Mouse (Mus musculus) neural tube, embryonic 12.5 days (tissue): ENCODE data around the gene Ampd3. TPM values are rescaled to one million over a fixed set of nuclear protein-coding genes. Genes with fewer than 3 reads are reported as not detected.

ENCODE experiments used
- ATAC-seq: fragments of 200-750 bp; cut with Nextera tagmentation; 2 replicates; pipeline ENCODE4 v1.8.0; 2017; ENCODE audit warnings: low read depth, mild to moderate bottlenecking, moderate TSS enrichment, moderate library complexity; ENCODE audit not compliant: low FRiP score
- H3K27ac ChIP-seq: fragments of 300-500 bp; sonication (generic); 2 replicates; pipeline ENCODE4 v1.5.1; 2016
- H3K27me3 ChIP-seq: fragments of 300-500 bp; sonication (generic); replicated peaks from 2 replicates; pipeline ENCODE4 v1.6.1; 2016; ENCODE audit warnings: mild to moderate bottlenecking
- H3K36me3 ChIP-seq: fragments of 300-500 bp; sonication (generic); 2 replicates; pipeline ENCODE4 v1.6.1; 2016; ENCODE audit warnings: mild to moderate bottlenecking
- H3K4me1 ChIP-seq: fragments of 300-500 bp; sonication (generic); 2 replicates; pipeline ENCODE4 v1.6.1; 2016
- H3K4me2 ChIP-seq: fragments of 300-500 bp; sonication (generic); replicated peaks from 2 replicates; pipeline ENCODE4 v1.6.1; 2016; ENCODE audit warnings: mild to moderate bottlenecking
- H3K4me3 ChIP-seq: fragments of 300-500 bp; sonication (generic); 2 replicates; pipeline ENCODE4 v1.5.1; 2016
- H3K9ac ChIP-seq: fragments of 300-500 bp; sonication (generic); 2 replicates; pipeline ENCODE4 v1.6.1; 2016; ENCODE audit warnings: mild to moderate bottlenecking
- H3K9me3 ChIP-seq: fragments of 300-500 bp; sonication (generic); 2 replicates; pipeline ENCODE4 v1.6.1; 2016; ENCODE audit warnings: mild to moderate bottlenecking
- WGBS: fragments of 180-500 bp; shearing (Covaris S2); methylation state at CpG from one replicate; pipeline ENCODE4 v1.1.7; 2016; 5-methylcytosine and 5-hydroxymethylcytosine counted together
- polyA plus RNA-seq: library from polyadenylated mRNA; unstranded; fragments of >200 nt; fragmentation: Nextera tagmentation; extraction: Ambion mirVana; gene quantifications from 2 replicates; pipeline ENCODE4 v1.2.1, GENCODE M21; 2016

Gene Ampd3
- polyA plus RNA-seq, 1 experiment from 2014 or later: 3.1 TPM

DNA sequence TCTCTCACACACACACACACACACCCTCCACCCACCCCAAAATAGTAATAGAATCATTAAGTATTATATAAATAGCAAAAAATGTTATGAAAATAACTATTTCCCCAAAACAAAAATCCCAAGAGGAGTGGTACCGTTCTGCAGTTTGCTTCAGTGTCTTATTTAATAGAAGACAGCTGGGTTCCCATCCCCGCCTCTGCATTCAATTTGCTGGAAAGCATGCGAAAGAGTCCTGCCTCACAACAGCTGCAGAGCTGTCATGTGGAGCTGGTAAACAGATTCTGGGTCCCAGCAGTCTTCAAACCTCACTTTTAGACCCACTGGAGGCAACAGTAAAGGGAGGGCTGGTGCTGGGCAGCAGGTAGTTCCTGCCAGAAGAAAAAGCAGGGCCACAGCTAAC is 41.0 kb downstream of the Ampd3 start:
- 69% methylated on average over 3 of the region's 3 CpGs for WGBS

DNA sequence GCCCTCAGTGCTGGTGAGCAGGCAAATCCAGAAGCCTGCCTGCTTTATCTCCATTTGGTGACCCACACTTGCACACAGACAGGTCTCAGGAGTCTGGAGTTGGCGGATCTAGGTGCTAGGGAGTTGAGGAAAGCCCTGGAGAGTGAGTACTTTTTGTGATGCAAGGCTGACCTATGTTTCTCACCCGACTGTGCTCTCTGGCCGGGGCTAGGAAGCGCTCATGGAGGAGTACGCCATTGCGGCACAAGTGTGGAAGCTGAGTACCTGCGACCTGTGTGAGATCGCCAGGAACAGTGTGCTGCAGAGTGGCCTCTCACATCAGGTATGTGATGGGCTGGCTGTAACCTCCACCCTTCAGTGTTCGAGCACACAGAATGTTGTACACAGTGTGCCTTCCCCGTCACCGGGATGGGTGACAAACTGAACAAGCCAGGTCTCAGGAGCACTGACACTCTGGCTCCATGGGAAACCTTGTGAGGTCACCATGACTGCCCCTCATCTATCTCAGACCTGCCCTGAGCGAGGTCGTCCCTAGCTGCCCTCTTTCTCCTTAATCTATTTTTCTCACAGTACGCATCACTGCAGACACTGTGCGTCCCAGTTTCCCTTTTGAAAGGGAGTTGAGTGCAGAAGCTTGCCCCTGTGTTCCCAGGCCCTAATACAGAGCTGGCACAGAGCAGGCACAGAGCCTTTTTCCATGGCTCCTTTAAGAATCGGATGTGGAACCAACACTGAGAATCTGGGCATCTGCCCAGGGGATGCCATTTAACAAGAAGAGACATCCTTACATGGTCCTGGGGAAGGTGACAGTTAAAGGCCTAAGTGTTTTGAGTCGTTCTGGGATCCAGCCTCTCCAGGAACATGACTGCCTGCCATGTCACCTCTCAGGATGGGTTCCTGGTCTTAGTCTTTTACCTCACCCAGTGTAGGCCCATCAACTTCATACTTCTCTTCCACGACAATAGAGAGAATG is 41.9 kb downstream of the Ampd3 start:
- 85% methylated on average over 18 of the region's 18 CpGs for WGBS

More for the DNA sequence above, 41.0 kb downstream of the Ampd3 start:
- ATAC-seq: no peak
- no peaks in the 10 kb centered on the region for H3K27me3 ChIP-seq
- no peak overlapping the region for H3K27ac ChIP-seq
- no peak overlapping the region for H3K4me3 ChIP-seq
- H3K4me1 ChIP-seq: no peaks in the 10 kb centered on the region
- no peaks in the 10 kb centered on the region for H3K9me3 ChIP-seq
- H3K36me3 ChIP-seq: no peaks in the 10 kb centered on the region
- H3K4me2 ChIP-seq: no peak overlapping the region
- no peak overlapping the region for H3K9ac ChIP-seq

DNA sequence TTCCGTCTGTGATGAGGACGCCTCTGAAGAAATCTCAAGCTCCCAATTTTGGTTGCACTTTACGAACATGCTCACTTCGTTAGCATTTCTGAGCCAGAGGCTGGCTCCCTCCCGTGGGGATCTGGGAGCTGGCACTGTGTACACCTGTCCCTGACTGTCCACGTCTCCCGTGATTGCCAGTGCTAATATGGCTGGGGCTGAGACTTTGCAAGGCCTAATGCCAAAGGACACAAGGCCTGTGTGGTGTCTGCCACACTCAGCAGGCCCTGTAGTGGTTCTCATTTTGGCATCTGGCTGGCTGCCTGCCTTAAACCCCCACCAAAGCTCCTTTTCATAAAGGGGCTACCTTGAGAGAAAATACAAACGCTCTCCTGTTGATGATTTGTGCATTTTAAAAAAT is 43.0 kb downstream of the Ampd3 start:
- no peak overlapping the region for H3K4me3 ChIP-seq
- no peaks in the 10 kb centered on the region for H3K36me3 ChIP-seq
- no peak for ATAC-seq
- WGBS: 88% methylated on average over 8 of the region's 8 CpGs
- H3K27me3 ChIP-seq: no peaks in the 10 kb centered on the region
- no peaks in the 10 kb centered on the region for H3K9me3 ChIP-seq
- H3K4me1 ChIP-seq: no peaks in the 10 kb centered on the region
- H3K4me2 ChIP-seq: no peak overlapping the region
- no peak overlapping the region for H3K27ac ChIP-seq
- H3K9ac ChIP-seq: no peak overlapping the region

More for the DNA sequence above, 41.9 kb downstream of the Ampd3 start:
- Histone ChIP-seq H3K4me1 (no peaks in the 10 kb centered on the region), H3K4me3 (no peak overlapping the region), H3K9ac (no peak overlapping the region), H3K27ac (no peak overlapping the region), H3K9me3 (no peaks in the 10 kb centered on the region), H3K4me2 (no peak overlapping the region), H3K27me3 (no peaks in the 10 kb centered on the region), H3K36me3 (no peaks in the 10 kb centered on the region)
- ATAC-seq: no peak

DNA sequence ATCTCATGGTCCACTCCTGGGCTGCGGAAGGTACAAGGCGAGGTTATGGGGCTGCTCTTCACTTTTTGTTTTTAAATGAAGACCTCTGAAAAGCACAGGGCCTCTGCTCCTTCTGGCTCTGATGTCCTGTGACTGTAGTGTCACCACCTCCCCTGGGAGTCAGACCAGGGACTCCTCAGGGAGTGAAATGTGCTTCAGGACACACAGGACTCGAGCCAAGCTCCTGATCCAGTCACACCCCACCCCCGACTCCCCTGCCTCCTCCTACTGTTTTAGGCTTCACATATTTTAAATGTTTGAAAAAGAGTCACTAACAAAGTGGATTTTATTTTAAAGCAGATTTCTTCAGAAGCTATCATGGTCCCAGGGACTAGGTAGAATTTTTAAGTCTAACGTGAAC is 43.5 kb downstream of the Ampd3 start:
- 86% methylated on average over 5 of the region's 5 CpGs for WGBS
- ATAC-seq: no peak
- H3K27me3 ChIP-seq: no peaks in the 10 kb centered on the region
- no peaks in the 10 kb centered on the region for H3K36me3 ChIP-seq
- no peak overlapping the region for H3K9ac ChIP-seq
- H3K9me3 ChIP-seq: no peaks in the 10 kb centered on the region
- H3K4me1 ChIP-seq: no peaks in the 10 kb centered on the region
- H3K4me3 ChIP-seq: no peak overlapping the region
- no peak overlapping the region for H3K4me2 ChIP-seq
- no peak overlapping the region for H3K27ac ChIP-seq

DNA sequence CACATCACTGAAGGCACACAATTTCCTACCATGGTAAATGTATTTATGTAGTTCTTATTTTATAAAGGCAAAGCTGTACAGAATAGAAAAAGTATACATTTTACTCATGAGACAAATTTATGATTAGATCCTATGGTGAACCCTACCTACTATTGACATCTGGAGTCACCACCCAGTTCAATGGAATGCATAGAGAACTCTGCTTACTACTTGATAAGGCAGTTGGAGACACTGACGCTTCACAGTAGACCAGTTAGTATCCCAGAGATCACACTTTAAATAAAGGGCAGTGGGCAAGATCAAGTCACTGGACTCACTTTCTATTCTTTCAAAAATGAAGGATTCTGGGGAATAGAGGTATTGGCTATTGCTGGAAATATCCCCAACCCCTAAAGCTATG is 46.0 kb downstream of the Ampd3 start:
- Histone ChIP-seq H3K36me3 (no peaks in the 10 kb centered on the region), H3K9ac (no peak overlapping the region), H3K9me3 (no peaks in the 10 kb centered on the region), H3K4me2 (no peak overlapping the region), H3K27ac (no peak overlapping the region), H3K4me3 (no peak overlapping the region), H3K27me3 (no peaks in the 10 kb centered on the region), H3K4me1 (no peaks in the 10 kb centered on the region)
- no peak for ATAC-seq
- WGBS: 78% methylated on average over 1 of the region's 1 CpGs

DNA sequence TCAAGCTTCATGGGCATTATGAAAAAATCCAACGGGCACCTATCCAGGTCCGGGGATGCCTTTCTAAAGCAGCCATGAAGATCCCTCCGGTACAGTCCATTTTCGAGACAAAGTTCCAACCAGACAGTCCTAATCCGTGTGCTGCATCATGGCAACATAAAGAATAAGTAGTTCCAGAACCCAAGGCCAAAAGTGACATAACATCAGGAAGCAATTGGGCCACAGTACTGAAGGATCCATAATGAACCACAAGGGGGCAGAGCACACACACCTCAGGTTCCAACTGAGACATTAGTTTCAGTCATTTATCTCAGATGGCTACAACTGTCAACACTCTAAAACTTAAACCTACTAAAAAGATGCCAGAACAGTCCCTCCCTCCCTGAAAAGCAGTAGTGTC is 48.0 kb downstream of the Ampd3 start:
- Histone ChIP-seq H3K27me3 (no peaks in the 10 kb centered on the region), H3K4me2 (no peak overlapping the region), H3K9ac (no peak overlapping the region), H3K4me1 (peaks cover 2% of the 10 kb centered on the region; the same call in 1 of the 2 replicates), H3K4me3 (no peak overlapping the region), H3K27ac (no peak overlapping the region), H3K36me3 (no peaks in the 10 kb centered on the region), H3K9me3 (no peaks in the 10 kb centered on the region)
- 77% methylated on average over 5 of the region's 5 CpGs for WGBS
- ATAC-seq: no peak

DNA sequence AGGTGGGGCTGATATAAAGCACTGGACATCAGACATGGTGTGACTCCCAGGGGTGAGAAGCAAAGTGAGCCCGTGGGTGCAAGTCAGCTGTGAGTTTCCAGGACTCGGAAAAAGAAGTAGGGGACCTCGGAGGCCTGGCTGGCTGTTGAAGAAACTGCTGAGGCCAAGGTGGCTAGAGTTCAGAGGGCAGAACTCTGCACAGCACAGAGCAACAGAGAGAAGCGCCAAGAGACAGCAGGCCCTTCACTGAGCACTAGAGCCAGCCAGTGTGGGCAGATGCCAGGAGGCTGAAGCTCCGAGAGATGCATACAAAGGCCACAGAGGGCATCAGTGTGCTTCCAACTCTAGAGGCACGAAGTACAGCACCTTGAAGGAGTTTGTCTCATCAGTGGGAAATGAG is 50.2 kb downstream of the Ampd3 start:
- Histone ChIP-seq H3K9ac (no peak overlapping the region), H3K9me3 (no peaks in the 10 kb centered on the region), H3K36me3 (peaks cover 2% of the 10 kb centered on the region; the same call in 1 of the 2 replicates), H3K27me3 (no peaks in the 10 kb centered on the region), H3K4me2 (no peak overlapping the region), H3K4me1 (peaks cover 5% of the 10 kb centered on the region; the same call in 1 of the 2 replicates), H3K4me3 (no peak overlapping the region), H3K27ac (no peak overlapping the region)
- 84% methylated on average over 6 of the region's 6 CpGs for WGBS
- ATAC-seq: no peak

DNA sequence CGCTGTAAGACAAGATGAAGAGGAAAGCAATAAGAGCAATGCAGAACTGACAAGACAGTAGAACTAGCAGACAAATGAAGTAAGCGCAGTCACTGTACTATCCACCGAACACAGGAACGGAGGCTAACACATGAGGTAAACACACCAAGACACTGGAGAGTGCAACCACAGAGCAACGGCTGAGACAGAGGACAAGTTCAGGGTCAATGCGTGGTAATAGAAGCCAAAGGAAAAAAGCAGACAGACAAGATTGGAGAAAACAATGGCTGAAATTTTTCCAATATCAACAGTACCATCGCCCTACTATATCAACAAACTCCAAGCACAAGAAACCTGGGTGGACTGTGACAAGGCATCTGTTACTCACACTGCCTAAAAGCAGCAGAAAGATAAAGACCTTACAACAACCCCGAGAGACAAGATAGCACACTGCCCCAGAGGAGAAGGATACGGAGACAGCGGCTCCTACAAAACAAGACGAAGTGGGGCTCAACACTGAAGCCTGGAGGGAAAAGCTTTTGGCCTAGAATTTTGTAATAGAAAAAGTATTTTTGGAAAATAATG is 50.9 kb downstream of the Ampd3 start:
- Histone ChIP-seq H3K9ac (no peak overlapping the region), H3K27ac (no peak overlapping the region), H3K4me3 (no peak overlapping the region), H3K27me3 (no peaks in the 10 kb centered on the region), H3K36me3 (peaks cover 6% of the 10 kb centered on the region; the same call in 1 of the 2 replicates), H3K4me1 (peaks cover 5% of the 10 kb centered on the region; the same call in 1 of the 2 replicates), H3K9me3 (no peaks in the 10 kb centered on the region), H3K4me2 (no peak overlapping the region)
- ATAC-seq: no peak
- 91% methylated on average over 11 of the region's 11 CpGs for WGBS

DNA sequence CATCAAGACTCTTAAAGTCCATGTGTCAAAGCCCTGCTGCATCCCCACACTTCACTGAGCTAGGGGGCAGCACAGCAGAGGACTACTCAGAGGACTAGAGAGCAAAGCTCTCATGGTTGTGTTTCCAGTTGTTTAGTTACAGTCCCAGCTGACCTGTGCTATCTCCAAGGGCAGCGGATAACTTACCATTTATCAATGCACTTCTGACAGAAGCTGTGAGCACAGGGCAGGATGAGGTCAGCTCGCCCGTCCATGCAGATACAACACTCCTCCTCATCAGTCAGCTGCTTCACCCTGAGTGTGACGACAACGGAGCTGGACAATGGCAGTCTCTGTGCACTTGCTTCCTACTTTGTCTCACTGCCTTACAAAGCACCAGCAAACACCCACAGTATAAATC is 53.1 kb downstream of the Ampd3 start:
- Histone ChIP-seq H3K27ac (no peak overlapping the region), H3K4me2 (no peak overlapping the region), H3K9ac (no peak overlapping the region), H3K4me1 (peaks cover 5% of the 10 kb centered on the region; the same call in 1 of the 2 replicates), H3K4me3 (no peak overlapping the region), H3K9me3 (no peaks in the 10 kb centered on the region), H3K36me3 (peaks cover 17% of the 10 kb centered on the region), H3K27me3 (no peaks in the 10 kb centered on the region)
- WGBS: 15% methylated on average over 5 of the region's 5 CpGs
- peak; percentile 63; the same call in 1 of the 2 replicates for ATAC-seq

DNA sequence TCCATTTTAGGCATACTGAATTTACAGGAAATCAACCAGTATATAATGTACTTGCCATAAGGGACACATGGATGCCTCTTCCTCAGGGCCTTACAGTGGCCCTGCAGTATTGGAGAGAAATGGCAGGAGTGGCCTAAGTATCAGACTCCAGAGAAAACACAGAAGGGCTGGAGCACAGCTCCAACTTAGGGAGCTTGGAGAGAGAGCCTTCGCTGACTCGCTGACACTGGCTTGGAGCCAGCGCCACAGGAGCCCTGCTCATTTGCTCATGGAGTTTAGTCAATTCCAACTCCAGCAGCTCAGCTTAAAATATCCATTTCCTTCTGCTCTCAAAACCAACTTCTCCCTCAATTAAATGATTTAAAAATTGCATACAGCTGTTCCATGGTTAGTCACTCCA is 53.6 kb downstream of the Ampd3 start:
- no peaks in the 10 kb centered on the region for H3K9me3 ChIP-seq
- no peak overlapping the region for H3K4me2 ChIP-seq
- WGBS: 47% methylated on average over 3 of the region's 3 CpGs
- H3K9ac ChIP-seq: no peak overlapping the region
- peaks cover 17% of the 10 kb centered on the region for H3K36me3 ChIP-seq
- H3K27me3 ChIP-seq: no peaks in the 10 kb centered on the region
- H3K4me3 ChIP-seq: no peak overlapping the region
- H3K27ac ChIP-seq: no peak overlapping the region
- no peak for ATAC-seq
- peaks cover 5% of the 10 kb centered on the region; the same call in 1 of the 2 replicates for H3K4me1 ChIP-seq

DNA sequence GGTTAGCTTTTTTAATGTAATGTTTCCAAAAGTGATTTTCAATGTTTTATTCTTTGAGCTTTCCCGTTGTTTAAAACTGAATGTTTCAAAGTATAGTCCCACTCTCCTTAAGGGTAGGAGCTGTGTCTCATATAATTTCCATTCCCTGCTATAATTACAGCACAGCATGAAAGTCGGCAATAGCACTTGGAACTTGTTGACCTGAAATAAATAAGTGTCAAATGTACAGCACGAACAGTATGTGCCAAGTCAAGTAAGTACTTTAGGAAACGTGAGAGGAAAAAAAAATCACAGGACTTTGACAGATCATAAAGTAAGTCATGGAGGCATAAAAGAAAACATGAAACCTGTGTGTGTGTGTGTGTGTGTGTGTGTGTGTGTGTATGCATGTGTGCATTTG is 54.0 kb downstream of the Ampd3 start:
- Histone ChIP-seq H3K27ac (no peak overlapping the region), H3K9me3 (no peaks in the 10 kb centered on the region), H3K27me3 (no peaks in the 10 kb centered on the region), H3K4me1 (peaks cover 5% of the 10 kb centered on the region; the same call in 1 of the 2 replicates), H3K9ac (no peak overlapping the region), H3K4me3 (no peak overlapping the region), H3K4me2 (no peak overlapping the region), H3K36me3 (peaks cover 17% of the 10 kb centered on the region)
- no peak for ATAC-seq
- WGBS: 68% methylated on average over 4 of the region's 4 CpGs

DNA sequence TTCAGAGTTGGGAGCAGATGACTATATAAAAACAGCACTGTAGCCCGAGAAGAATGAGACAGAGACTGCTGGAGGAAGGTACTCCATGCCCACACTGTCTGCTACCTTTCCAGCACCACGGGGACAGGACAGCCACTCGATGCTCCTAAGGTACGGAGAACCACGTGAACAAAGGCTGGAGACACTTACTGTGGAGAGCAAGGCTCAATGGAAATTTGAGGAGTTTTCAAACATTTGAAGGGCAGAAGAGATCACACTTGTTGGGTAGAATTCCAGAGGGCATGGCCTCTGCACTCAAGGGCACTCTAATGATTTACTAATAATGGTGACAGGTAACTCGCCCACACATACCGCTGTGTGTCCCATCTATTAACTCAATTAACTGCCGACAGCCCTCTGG is 55.1 kb downstream of the Ampd3 start:
- WGBS: 84% methylated on average over 8 of the region's 8 CpGs
- H3K4me3 ChIP-seq: no peak overlapping the region
- no peaks in the 10 kb centered on the region for H3K27me3 ChIP-seq
- H3K4me1 ChIP-seq: peaks cover 5% of the 10 kb centered on the region; the same call in 1 of the 2 replicates
- no peak overlapping the region for H3K9ac ChIP-seq
- H3K27ac ChIP-seq: no peak overlapping the region
- no peaks in the 10 kb centered on the region for H3K9me3 ChIP-seq
- H3K4me2 ChIP-seq: no peak overlapping the region
- ATAC-seq: no peak
- peaks cover 17% of the 10 kb centered on the region for H3K36me3 ChIP-seq
